Mouse (Mus musculus) midbrain, embryonic 11.5 days (tissue): ENCODE data around the gene Rpn1. TPM values are rescaled to one million over a fixed set of nuclear protein-coding genes. Genes with fewer than 3 reads are reported as not detected.
A peak's percentile ranks its signal among the peaks of the same experiment; 100 is the strongest.

ENCODE experiments used
- ATAC-seq: fragments of 200-750 bp; cut with Nextera tagmentation; 2 replicates; pipeline ENCODE4 v1.8.0; 2017; ENCODE audit warnings: moderate TSS enrichment, moderate library complexity; ENCODE audit not compliant: low FRiP score
- DNase-seq: peaks from one replicate; pipeline ENCODE4 v3.0.0; 2015; ENCODE audit warnings: low spot score; ENCODE audit errors: missing footprints
- H3K27ac ChIP-seq: fragments of 300-500 bp; sonication (generic); 2 replicates; pipeline ENCODE4 v1.5.1; 2014; ENCODE audit warnings: low read depth, low read length
- H3K27me3 ChIP-seq: fragments of 300-500 bp; sonication (generic); 2 replicates; pipeline ENCODE4 v1.6.1; 2014; ENCODE audit warnings: mild to moderate bottlenecking, low read length, moderate library complexity, mixed read lengths; ENCODE audit not compliant: control insufficient read depth, insufficient read depth
- H3K36me3 ChIP-seq: fragments of 300-500 bp; sonication (generic); 2 replicates; pipeline ENCODE4 v1.6.1; 2014; ENCODE audit warnings: mild to moderate bottlenecking, low read length, moderate library complexity, mixed read lengths; ENCODE audit not compliant: control insufficient read depth, insufficient read depth
- H3K4me1 ChIP-seq: fragments of 300-500 bp; sonication (generic); 2 replicates; pipeline ENCODE4 v1.6.1; 2014; ENCODE audit warnings: low read length; ENCODE audit not compliant: control insufficient read depth, insufficient read depth
- H3K4me2 ChIP-seq: fragments of 300-500 bp; sonication (generic); 2 replicates; pipeline ENCODE4 v1.6.1; 2014; ENCODE audit warnings: mild to moderate bottlenecking, moderate library complexity
- H3K4me3 ChIP-seq: fragments of 300-500 bp; sonication (generic); 2 replicates; pipeline ENCODE4 v1.5.1; 2014; ENCODE audit warnings: low read depth, low read length
- H3K9ac ChIP-seq: fragments of 300-500 bp; sonication (generic); 2 replicates; pipeline ENCODE4 v1.6.1; 2014; ENCODE audit warnings: low read length
- H3K9me3 ChIP-seq: fragments of 300-500 bp; sonication (generic); 2 replicates; pipeline ENCODE4 v1.6.1; 2016; ENCODE audit warnings: low read length; ENCODE audit not compliant: control insufficient read depth
- WGBS: fragments of 180-500 bp; shearing (Covaris S2); extraction: QIAGEN DNeasy Blood & Tissue Kit; methylation state at CpG from one replicate; pipeline ENCODE4 v1.1.7; 2014; 5-methylcytosine and 5-hydroxymethylcytosine counted together
- polyA plus RNA-seq: library from polyadenylated mRNA; unstranded; fragments of >200 nt; fragmentation: Nextera tagmentation; extraction: Ambion mirVana; gene quantifications from 2 replicates; pipeline ENCODE4 v1.2.1, GENCODE M21; 2014

Gene Rpn1
- polyA plus RNA-seq, 1 experiment from 2014 or later = 267 TPM

DNA sequence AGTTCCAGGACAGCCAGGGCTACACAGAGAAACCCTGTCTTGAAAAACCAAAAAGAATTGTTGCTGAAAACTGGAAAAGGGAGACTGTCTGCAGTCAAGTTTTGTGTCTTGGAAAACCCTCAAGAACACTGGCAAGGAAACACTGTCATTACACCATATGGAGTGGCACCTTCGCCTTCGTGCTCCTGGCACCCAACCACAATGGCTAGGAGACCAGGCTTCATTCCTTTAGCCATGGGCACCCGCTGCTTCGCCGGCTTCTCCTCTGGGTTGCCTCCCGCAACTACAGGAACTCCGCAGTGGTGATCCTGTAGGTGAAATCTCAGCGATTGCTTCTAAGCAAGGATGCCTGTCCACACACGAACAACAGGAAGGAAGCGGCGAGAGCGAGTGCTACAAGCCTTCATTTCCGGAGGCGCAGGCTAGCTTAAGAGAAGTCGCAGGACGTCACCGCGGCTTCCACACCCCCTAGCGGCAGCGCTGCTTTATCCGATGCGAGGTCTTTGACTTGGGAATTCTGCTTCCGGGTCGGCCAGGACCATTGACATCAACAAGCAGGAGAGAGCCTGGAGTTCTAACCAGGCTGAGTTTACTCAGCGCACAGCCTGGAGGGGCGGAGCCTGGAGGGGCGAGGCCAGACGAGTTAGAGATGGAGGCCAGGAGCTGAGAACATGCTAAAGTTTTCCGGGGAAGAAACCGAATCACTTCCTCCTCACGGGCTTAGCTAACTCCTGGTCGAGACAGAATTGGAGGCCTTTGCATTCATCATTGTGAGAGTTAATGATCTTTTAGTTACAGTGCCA, 9.3 kb upstream of the Rpn1 start:
- Histone ChIP-seq H3K27me3 (no peaks in the 10 kb centered on the region), H3K9ac (peak overlapping the region; percentile 79), H3K4me3 (peak overlapping the region; percentile 40), H3K27ac (peak overlapping the region; percentile 83), H3K4me1 (no peaks in the 10 kb centered on the region), H3K4me2 (peak overlapping the region; percentile 69), H3K36me3 (no peaks in the 10 kb centered on the region), H3K9me3 (no peaks in the 10 kb centered on the region)
- ATAC-seq (peak; percentile 98), DNase-seq (peak; percentile 99)
- 4% methylated on average over 32 of the region's 32 CpGs for WGBS

DNA sequence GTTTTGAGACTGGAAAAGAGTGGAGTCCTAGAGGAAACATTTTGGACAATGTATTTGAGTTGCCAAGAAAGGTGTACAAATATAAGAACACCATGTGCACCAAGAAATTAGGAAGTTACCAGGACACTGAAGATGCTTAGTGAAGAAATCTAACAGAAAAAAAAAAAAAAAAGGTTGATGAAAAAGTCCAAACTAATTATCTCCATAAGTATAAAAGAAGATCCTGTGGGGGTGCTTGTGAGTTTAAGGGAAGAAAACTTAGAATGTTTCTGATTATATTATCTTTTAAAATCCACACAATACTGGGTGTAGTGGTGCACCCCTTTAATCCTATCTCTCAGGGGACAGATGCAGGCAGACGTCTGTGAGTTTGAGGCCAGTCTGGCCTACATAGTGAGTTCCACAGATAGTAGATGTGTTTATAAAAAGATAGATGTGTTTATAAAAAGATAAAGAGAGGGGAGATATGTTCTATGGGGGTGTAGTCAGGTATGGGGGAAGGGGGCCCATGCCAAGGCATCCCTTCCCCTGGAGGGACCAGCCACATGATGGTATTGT, 8.2 kb upstream of the Rpn1 start:
- 65% methylated on average over 1 of the region's 1 CpGs for WGBS
- no peak overlapping the region for H3K4me2 ChIP-seq
- DNase-seq (no peak), ATAC-seq (no peak)
- no peak overlapping the region for H3K27ac ChIP-seq
- H3K9ac ChIP-seq = no peak overlapping the region
- H3K36me3 ChIP-seq = no peaks in the 10 kb centered on the region
- H3K27me3 ChIP-seq = no peaks in the 10 kb centered on the region
- no peaks in the 10 kb centered on the region for H3K9me3 ChIP-seq
- no peaks in the 10 kb centered on the region for H3K4me1 ChIP-seq
- H3K4me3 ChIP-seq = no peak overlapping the region

DNA sequence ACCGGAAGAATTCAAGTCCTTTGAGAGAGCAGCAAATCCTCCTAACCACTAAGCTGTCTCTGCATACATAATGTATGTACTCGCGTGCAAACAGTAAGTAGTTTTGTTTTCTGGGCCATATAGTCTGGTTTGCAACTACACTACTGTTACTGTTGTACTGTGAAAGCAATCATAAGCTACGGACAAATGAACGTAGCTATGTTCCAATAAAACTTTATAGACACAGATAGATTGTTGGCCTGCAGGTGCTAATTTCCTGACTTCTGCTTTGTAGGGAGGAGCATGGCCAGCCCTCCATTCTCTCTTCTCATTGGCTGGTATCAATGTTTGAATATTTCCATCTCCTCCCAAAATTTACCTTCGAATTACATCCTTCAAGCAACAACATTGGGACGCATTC, 1.2 kb upstream of the Rpn1 start:
- Histone ChIP-seq H3K4me1 (peaks cover 13% of the 10 kb centered on the region), H3K27me3 (no peaks in the 10 kb centered on the region), H3K9me3 (no peaks in the 10 kb centered on the region), H3K27ac (no peak overlapping the region), H3K9ac (no peak overlapping the region), H3K4me3 (no peak overlapping the region), H3K36me3 (no peaks in the 10 kb centered on the region), H3K4me2 (no peak overlapping the region)
- WGBS = 84% methylated on average over 7 of the region's 7 CpGs
- ATAC-seq = no peak
- DNase-seq = peak; percentile 83

DNA sequence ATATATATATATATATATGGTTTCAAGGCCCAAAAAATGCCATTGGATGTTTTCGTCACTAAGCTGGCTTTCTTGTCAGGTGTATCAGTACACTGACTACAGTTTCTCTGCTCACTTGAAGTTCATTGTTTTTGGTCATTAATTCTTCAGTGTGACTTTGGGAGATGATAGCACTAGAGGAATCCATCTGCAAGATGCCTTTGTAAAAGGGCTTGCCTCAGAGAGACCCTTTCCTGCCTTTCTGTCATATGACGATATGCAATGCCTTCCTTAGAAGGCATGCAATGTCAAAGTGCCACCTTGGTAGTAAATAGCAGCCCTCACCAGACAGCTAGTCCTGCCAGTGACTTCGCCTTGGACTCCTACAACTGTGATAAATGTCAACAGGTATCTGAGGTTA, 610 bp upstream of the Rpn1 start:
- peak; percentile 30; the same call in 1 of the 2 replicates for ATAC-seq
- Histone ChIP-seq H3K27me3 (no peaks in the 10 kb centered on the region), H3K4me1 (peaks cover 13% of the 10 kb centered on the region), H3K9ac (peak overlapping the region; percentile 95; the same call in 1 of the 2 replicates), H3K4me3 (no peak overlapping the region), H3K9me3 (no peaks in the 10 kb centered on the region), H3K4me2 (peak overlapping the region; percentile 48), H3K27ac (no peak overlapping the region), H3K36me3 (no peaks in the 10 kb centered on the region)
- peak; percentile 83 for DNase-seq
- 68% methylated on average over 3 of the region's 3 CpGs for WGBS

DNA sequence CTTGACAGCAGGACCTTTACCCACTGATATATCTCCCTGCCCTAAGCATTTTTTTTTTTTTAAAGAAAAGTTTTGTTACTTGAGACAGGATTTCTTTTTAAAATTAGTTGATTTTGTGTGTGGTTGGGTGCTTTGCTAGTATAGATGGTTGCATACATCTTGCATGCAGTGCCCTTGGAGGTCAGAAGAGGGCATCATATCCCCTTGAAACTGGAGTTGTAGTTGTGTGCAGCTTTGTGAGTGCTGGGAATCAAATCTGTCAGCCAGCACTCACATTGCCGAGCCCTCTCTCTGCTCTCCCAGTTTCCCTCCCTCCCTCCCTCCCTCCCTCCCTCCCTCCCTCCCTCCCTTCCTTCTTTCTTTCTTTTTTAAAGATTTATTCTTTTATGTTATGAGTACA, 4.7 kb downstream of the Rpn1 start:
- WGBS = 68% methylated on average over 1 of the region's 1 CpGs
- H3K27me3 ChIP-seq = no peaks in the 10 kb centered on the region
- H3K4me3 ChIP-seq = no peak overlapping the region
- no peaks in the 10 kb centered on the region for H3K9me3 ChIP-seq
- ATAC-seq (no peak), DNase-seq (no peak)
- no peak overlapping the region for H3K9ac ChIP-seq
- no peak overlapping the region for H3K4me2 ChIP-seq
- H3K4me1 ChIP-seq = peaks cover 13% of the 10 kb centered on the region
- no peak overlapping the region for H3K27ac ChIP-seq
- peaks cover 15% of the 10 kb centered on the region; the same call in 1 of the 2 replicates for H3K36me3 ChIP-seq

DNA sequence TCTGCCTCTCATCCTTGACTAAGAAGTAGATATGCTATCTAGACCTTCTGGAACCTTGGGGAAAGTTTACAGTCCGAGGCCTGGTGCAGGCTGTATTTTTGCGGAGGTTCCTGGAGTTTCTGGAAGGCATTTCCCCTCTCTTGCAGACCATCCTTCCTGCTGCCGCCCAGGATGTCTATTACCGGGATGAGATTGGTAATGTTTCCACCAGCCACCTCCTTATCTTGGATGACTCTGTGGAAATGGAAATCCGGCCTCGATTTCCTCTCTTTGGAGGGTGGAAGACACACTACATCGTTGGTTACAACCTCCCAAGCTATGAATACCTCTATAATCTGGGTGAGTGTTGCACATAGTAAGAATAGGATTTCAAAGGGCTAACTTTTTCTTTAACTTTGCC, 11.1 kb downstream of the Rpn1 start:
- no peaks in the 10 kb centered on the region for H3K9me3 ChIP-seq
- H3K4me3 ChIP-seq = no peak overlapping the region
- H3K4me2 ChIP-seq = no peak overlapping the region
- H3K27ac ChIP-seq = no peak overlapping the region
- peaks cover 27% of the 10 kb centered on the region; the same call in 1 of the 2 replicates for H3K36me3 ChIP-seq
- no peak for DNase-seq
- no peak overlapping the region for H3K9ac ChIP-seq
- ATAC-seq = no peak
- H3K27me3 ChIP-seq = no peaks in the 10 kb centered on the region
- WGBS = 92% methylated on average over 7 of the region's 7 CpGs
- H3K4me1 ChIP-seq = no peaks in the 10 kb centered on the region

DNA sequence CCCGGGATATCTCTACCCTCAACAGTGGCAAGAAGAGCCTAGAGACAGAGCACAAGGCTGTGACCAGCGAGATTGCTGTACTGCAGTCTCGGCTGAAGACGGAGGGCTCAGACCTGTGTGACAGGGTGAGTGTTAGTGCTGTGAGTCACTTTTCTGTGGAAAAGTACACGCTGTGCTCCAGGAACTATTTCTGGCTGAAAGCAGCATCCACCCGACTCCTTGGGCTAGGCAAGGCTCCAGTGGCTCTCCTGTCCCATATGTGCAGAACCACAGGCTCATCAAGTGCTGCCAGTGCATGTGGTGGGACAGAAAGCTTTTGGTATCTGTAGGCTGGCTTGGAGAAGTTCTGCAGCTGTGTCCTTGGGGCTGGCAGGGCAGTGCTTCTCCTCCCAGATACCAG, 17.8 kb downstream of the Rpn1 start:
- no peak for ATAC-seq

DNA sequence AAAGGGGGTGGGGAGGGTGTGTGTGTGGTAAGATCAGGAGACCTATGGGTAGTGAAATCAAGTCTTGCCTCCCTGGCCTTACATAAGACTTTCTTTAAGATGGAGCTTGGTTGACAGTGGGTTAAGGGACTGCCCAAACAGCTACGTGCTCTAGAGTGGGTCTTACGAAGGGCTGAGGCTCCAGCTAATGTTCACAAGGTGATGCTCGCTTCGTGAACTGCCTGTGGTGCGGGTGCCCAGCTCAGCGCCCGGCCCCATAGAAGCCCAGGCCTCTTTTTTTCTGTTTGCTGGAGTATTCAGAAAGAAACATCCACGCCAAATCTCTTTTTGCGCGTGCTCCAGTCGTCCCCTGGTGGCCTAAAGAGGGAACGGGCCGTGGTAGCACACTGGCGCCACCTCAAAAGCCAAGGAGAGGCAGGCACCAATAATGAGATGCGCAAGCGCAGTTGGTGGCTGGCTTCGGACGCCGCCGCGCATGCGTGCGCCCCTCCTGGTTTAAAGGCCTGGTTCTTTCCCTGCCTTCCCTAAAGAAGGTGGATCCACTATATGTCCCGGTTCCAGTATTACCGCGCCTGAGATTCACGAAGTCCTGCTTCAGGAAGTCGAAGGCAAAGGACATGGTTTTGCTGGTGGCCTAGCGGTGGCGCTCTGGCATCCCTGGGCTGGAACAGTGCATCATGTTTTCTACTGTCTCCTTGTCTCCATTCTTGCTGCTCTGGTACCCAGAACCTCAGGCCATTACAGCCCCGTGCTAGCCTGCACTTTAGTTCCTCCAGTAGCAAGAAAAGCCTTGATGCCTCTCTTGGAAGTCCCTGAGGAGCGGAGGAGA, 21.7 kb downstream of the Rpn1 start:
- ATAC-seq (peak; percentile 90), DNase-seq (peak; percentile 100)
- Histone ChIP-seq H3K36me3 (peaks cover 28% of the 10 kb centered on the region), H3K4me1 (no peaks in the 10 kb centered on the region; the same call in 1 of the 2 replicates), H3K27me3 (no peaks in the 10 kb centered on the region), H3K4me2 (peak overlapping the region; percentile 31), H3K9ac (peak overlapping the region; percentile 66), H3K4me3 (no peak overlapping the region), H3K9me3 (no peaks in the 10 kb centered on the region), H3K27ac (peak overlapping the region; percentile 14; the same call in 1 of the 2 replicates)
- 12% methylated on average over 32 of the region's 32 CpGs for whole genome bisulfite sequencing

More for the DNA sequence above, 17.8 kb downstream of the Rpn1 start:
- Histone ChIP-seq H3K36me3 (peaks cover 50% of the 10 kb centered on the region), H3K27me3 (no peaks in the 10 kb centered on the region), H3K9ac (no peak overlapping the region), H3K4me2 (no peak overlapping the region), H3K4me3 (no peak overlapping the region), H3K4me1 (no peaks in the 10 kb centered on the region; the same call in 1 of the 2 replicates), H3K27ac (no peak overlapping the region), H3K9me3 (no peaks in the 10 kb centered on the region)
- 96% methylated on average over 6 of the region's 6 CpGs for WGBS
- peak; percentile 17 for DNase-seq
